Mouse (Mus musculus) lung, postnatal 0 days (tissue): ENCODE results near the gene Gm20388.
A peak's percentile ranks its signal among the peaks of the same experiment; 100 is the strongest.

Experiments used
- CTCF ChIP-seq: IDR thresholded peaks from 2 replicates; pipeline ENCODE4 v1.5.1; 2016; ENCODE audit warnings: antibody characterized with exemption, mild to moderate bottlenecking
- EP300 ChIP-seq: IDR thresholded peaks from 2 replicates; pipeline ENCODE4 v1.6.1; 2016; ENCODE audit warnings: antibody characterized with exemption, mild to moderate bottlenecking, control low read depth

GRCm38 (mm10) chr8:123950077-123950802, 4039.6 kb downstream of the Gm20388 start:
- peak; percentile 78 for TF ChIP-seq CTCF
- TF ChIP-seq EP300: no peak
